Mouse (Mus musculus): ENCODE measurements around the gene Sik1.
"Not testable (repeated sequence)": the region's sequence is repeated elsewhere in the genome, so short reads cannot be mapped to it uniquely, and the experiment has no call there.

The Sik1 gene

DNA sequence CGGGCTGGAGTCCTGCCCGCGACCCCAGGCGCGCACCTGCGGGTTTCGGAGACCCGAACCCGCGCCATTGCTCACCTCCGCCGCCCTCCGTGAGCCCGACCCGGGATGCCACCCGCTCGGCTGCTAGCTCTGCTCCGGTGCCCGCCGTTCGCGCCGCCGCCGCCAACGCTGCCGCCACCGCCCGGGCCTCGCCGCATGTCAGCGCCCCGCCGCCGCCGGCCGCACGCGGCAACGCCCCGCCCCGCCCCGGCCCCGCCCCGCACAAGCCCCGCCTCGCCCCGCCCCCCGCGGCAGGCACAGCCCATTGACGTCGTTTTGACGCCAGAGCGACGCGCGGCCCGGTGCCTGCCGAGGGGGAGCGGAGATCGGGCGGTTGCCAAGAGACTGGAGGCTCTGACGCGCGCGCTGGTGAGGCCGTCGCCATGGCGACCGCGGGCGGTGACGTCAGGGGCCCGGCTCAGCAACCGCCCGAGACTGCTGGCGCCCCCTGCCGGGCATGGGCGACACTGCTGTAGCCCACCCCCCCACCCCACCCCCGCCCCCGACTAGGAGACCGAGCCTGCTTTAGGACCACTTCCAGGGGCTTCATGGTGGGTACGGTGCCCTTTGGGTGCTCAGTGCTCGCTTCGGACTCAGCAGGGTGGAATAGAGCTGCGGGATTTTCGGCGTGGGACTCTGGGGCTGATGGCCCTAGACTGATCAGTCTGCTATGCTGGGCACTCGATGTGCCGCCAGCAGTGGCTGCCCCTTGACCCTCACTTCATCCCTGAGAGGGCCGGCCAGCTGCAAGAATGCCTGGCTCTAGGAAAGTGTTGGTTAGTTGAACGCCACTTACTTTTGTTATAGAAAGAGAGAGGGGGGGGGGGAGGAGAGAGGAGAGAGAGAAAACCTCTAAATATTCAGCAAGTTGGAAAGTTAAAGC is at the start of gene Sik1:
Gene Sik1, minus strand, starts transcription at position 208 of the 922 bp plus-strand sequence.
- DNase-seq (ENCODE audit: low read depth, low spot score), result peak; percentile 98

DNA sequence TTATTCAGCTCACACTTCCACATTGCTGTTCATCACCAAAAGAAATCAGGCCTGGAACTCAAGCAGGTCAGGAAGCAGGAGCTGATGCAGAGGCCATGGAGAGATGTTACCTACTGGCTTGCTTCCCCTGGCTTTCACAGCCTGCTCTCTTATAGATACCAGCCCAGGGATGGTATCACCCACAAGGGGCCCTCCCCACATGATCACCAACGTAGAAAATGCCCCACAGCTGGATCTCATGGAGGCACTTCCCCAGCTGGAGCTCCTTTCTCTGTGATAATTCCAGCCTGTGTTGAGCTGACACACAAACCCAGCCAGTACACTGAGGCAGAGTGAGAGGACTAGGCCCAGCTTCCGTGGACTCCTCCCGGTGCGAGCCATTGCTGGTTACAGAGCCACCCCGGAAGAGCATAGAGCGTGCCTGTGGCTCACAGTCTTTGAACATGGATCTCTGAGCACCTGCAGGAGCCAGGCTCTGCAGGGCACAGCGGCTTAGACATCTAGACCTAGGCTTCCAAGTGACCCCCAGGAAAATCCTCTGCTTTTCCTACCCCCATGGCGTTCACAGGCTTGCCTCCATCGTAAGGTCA is 49.7 kb upstream of the Sik1 start:
- DNase-seq (ENCODE audit: low read depth, low spot score), result no peak

DNA sequence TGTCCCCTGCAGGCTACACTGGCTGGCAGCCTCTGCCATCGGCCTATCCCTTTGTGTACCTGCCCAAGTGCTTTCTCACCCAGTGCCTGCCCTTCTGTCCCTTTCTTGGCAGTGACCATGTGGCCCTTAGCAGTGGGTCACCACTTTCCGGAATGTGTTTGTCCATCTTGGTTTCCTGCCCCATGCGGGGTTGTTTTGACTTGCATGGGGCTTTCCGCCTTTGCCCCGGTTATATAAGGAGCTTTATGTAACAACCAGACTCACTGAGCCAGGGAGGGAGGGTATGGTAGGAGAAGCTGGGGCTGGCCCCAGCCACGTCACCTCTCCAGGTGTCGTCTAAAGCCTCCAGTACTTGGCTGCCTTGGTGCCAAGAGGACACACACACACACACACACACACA is 48.4 kb upstream of the Sik1 start:
- DNase-seq (ENCODE audit: low read depth, low spot score), result no peak

DNA sequence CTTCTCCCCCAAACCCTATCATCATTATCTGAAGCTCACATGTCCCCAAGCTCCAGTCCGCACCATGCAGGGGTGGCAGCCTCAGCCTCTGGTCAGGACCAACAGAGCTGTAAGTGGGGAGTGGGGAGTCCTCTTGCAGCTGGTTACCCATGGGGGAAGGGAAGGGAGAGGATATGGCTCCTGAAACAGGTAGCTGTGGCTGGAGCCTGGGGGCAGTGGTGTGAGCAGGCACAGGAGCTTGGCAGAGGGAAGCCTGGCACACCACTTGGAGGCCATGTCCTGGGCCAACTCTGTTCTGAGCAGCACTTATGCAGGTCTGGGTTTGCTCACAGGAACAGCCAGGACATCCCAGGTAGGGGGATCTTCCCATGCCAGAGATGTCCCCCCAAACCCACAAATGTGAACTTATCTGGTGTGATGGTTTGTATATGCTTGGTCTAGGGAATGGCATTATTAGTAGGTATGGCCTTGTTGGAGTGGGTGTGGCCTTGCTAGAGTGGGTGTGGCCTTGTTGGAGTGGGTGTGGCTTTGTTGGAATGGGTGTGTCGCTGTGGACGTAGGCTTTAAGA is 47.1 kb upstream of the Sik1 start:
- no peak for DNase-seq (ENCODE audit: low read depth, low spot score)

DNA sequence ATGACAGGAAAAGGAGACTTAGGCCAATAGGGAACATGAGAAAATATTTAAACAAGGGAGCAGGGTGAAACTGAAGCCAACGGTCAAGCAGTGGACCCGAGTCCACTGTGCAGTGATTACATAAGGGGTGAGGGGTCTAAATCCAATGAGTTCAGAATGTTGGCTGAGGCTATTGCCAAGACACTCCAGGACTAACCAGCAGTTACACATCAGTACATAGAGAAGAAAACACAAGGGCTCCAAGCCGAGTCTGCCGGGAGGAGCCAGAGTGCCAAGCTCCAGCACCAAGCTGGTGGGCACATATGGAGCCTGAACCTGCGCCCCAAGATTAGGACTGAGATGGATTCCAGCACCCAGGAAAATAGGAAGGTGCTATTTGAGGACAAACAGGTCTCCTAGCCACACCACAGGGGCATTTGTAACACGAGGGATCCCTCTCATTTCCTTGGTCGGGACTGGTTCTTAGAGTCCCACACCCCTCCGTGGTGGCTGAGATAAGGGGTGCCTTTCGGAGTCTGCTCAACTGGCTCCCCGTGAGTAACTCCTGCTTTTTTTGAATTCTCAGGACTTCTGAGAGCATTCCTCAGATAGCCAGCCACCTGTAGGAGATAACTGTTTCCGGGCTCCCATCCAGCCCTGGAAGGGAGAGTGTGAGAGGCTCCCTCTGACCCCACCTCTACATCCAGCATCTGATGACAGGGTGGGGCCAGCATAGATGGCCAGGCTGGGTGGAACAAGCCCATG is 46.0 kb upstream of the Sik1 start:
- no peak for DNase-seq (ENCODE audit: low read depth, low spot score)

DNA sequence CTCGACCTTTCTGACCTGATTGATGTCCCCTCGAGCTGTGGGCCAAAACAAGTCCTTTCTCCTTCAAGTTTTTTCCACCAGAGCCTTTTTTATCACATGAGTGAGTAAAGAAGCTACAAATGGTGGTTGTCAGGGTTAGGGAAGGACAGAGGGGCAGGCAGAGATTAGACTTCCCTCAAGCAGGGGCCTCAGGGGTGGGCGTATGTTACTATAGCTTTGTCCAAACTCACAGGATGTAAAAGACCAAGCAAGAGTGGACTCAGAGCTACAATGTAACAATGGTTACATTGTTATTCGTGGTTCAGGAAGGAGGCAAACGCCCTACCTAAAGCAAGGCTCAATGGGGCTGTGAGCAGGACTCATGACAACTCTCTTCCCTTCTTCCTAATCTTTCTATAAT is 43.3 kb upstream of the Sik1 start:
- no peak for DNase-seq (ENCODE audit: low read depth, low spot score)

DNA sequence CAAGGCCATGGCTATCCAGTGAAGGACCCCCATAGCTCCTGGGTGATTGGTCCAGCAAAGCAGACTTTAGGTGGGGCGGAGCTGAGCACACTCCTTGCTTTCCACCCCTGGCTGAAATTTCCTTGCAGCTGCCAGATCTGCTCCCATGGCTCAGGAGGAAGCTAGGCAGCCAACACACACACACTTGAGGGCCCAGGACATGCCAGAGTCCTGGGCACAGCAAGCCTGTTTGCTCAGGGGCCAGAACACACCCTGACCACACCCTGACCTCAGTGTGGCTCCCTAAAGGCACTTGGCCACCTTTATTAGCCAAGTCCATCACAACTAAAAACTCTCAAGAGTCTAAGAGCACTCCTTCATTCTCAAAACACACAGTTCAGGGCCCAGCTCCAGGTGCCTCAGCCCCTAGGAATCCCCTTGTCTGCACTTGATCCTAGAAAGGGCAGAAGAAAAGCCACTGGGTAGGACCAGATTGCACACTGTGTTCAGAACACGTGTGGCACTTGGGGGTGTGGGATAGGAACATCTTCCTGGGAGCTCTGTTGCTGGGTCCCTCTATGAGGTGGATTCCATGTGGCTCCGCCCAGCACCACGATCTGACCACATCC is 41.7 kb upstream of the Sik1 start:
- DNase-seq (ENCODE audit: low read depth, low spot score), result no peak

DNA sequence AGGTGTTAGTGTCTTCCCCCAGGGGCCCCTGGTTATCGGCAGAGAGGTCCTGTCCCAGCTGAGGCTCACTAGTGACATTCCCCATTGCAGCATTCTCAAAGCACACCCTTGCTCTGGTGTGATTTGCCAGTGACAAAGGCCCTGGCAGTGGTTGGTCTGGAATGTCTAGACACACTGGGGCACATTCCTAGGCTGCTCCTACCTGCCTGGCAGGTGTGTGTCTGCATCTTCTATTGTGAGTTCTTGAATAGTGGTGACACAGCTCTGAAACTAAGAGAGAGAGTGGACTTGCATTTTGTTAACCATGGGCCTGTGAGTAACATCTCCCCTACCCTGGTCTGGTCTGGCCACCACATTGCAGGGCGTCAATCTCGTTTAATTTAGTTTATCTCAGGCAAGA is 41.1 kb upstream of the Sik1 start:
- no peak for DNase-seq (ENCODE audit: low read depth, low spot score)

DNA sequence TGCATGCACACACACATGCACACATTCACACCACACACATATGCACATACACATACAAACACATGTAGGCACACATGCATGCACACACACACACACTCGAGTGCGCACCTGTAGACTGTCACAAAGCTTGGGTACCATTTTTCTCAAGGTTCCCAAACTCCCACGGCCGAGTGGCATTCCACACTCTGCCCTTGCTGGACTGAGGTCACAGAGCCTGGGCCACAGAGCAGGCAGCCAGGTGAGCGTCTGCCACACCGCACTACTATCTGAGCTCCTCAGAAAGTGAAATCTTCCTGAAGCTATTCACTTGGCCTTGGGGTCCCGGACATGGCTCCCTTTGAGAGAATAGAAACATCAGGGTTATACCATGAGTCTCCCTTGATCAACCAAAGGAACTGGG is 40.7 kb upstream of the Sik1 start:
- DNase-seq (ENCODE audit: low read depth, low spot score), result no peak

DNA sequence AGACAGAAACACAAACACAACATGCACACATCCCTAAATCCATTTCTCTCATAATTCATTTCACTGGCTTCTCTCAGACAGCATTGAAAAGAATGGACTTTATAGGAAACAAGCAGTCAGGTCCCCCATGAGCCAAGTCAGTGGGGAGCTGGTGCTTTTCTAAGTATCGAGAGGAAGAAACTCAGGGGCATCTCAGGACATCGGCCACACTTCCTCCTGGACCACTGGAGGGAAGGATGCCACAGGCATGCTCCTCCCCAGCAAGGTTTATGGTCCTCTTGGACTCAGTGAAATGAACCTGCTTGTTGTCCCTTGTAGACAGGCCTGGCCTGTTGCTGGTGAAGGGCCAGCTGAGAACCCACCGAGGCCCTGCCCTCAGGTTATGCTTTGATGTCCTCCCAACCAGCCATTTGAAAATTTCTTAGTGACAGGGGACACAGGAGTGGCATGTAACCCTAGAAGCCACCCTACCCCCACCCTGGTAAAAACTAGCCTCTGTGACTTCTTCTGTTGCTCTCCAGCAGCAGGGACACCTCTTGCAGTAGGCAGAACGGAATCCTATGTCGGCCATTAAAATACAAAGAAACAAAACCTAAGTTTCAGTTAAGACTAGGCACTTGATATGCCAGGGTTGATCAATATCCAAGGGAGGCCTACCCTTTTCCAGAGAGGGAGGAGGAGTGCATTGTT is 37.9 kb upstream of the Sik1 start:
- no peak for DNase-seq (ENCODE audit: low read depth, low spot score)

DNA sequence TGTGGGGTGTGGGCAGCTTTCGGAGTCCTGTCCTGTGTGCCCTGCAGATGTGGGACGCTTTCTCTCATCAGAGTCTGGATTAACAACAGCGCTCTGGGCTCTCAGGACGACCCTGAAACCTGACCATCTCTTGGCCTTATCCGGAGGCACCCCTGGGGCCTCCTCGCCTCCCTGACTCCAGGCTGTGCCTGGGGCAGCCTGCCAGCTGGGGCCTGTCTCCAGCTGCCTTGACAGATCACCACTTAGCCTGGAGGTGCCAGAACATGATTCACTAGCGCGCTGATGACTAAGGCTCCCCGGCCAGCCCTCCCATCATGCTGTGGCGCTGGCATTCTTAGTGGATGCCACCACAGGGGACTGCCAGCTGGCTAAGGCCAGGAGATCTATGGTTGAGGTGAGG is 37.1 kb upstream of the Sik1 start:
- DNase-seq (ENCODE audit: low read depth, low spot score), result peak; percentile 88

DNA sequence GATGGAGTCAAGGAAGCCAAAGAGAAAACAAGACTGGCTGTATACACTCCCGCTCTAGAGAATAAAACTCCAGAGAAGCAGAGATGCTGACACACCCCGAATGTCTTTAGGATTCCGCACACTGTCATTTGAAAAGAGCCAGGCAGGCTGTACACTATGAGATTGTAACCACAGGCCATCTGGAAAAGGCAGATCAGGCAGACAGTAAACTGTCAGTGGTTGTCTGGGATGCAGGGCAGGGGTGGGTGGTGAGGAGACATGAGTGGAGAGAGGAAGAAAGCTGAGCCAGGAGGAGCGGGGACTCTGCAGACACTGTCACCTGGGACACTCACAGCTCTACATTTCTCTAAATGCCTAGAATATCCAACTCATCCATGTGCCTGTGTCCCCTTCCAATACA is 36.3 kb upstream of the Sik1 start:
- DNase-seq (ENCODE audit: low read depth, low spot score), result peak; percentile 69

DNA sequence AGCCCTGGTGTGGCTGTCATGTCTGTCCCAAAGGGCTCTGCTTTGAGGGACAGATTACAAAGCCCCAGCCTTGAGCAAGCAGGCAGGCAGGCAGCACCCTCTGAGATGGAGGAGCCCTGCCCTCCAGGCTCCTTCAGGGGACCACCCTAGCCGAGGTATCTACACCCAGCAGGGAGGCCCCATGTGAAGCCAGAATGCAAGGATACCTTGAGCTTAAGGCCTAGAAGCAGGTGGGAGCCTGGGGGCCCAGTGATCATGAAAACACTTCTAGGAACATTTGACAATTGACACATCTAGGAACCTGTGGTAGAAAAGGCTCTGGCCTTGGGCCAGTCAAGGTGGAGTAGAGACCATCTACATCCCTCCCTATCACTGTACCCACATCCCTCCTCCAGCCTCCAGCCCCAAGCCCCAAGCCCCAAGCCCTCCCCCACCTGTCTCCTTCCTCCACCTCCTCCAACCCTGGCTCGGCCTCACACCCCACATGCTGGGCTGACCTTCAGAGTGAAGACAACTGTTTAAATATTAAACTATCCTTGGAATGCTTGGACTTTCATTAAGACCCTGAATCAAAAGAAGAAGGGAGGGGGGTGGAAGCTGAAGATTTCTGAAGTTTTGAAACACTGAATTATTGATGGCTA is 34.8 kb upstream of the Sik1 start:
- no peak for DNase-seq (ENCODE audit: low read depth, low spot score)

DNA sequence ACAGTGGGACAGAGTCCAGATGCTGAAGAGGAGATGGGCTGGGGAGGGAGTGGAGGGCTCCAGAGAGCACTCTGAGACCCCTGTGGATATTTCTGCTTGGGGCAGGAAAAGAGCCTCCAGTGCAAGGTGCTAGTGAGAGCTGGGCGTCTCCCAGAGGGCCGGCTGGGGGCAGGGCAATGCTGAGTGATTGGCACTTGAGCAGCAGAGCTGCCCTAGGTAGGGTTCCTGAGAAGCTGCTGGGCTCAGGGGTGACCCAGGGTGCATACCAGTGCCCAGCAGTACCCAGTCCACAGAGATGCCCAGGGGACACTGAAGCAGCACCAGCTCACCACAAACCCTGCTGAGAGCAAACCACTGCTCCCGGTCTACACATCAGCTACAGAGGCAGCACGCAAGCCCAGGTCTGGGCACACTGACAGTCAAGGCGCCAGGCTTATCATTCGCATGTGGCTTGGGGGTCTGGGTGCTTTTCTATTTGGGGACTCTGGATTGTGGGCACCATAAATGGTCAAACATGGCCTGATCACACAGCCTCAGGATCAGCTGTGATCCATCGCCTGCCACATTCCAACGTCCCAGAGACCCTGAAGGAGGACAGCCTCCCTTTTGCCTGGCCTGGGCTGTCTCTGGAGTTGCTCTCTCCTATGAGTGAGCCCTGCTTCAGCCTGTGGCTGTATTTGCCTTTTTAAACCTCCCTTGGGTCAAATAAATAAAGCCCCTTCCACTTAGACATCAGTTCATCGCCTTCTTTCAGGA is 34.0 kb upstream of the Sik1 start:
- DNase-seq (ENCODE audit: low read depth, low spot score), result no peak

DNA sequence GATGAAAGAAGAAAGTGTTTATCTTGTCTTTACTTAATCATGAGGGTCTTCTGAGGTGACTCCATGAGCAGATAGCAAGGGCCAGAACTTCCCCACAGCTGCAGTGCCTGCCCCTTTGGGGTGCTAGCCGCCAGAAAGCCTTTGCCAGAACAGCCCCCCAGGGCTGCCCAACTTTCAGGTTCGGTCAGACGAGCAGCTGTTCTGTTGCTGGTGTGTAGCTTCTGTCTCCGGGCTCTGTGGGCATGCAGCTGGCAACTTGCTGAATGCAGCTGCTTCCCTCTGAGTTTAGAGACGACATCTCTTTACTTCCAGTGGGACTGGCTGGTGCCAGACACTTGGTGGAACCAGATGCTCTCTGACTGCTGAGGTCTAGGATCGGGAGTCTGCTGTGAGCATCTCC is 32.9 kb upstream of the Sik1 start:
- DNase-seq (ENCODE audit: low read depth, low spot score), result no peak

DNA sequence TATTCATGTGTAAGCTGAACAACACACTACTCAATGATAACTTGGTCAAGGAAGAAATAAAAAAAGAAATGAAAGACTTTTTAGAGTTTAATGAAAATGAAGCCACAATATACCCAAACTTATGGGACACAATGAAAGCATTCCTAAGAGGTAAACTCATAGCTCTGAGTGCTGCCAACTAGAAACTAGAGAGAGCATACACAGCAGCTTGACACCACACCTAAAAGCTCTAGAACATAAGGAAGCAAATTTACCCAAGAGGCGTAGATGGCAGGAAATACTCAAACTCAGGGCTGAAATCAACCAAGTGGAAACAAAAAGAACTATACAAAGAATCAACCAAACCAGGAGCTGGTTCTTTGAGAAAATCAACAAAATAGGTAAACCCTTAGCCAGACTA is 29.1 kb upstream of the Sik1 start:
- not testable (repeated sequence) for DNase-seq (ENCODE audit: low read depth, low spot score)

DNA sequence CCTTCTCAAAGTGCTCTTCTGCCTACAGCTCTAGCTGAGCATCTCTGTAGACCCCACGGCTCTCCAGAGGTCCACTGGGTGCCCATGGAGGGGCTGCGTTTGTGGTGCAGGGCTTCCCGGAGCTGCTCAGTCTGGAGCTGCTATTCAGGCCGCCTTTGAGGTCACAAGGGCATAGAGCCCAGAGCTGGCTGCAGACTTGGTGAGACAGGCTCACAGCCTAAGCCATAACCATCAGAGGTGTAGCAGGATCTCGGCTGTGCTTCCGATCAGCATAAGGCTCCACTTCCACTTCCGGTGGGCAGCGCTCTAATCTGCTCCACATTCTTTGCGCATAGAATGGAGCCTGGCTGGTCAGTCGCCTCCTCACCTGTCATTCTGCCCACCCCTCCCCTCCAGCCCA is 23.8 kb upstream of the Sik1 start:
- DNase-seq (ENCODE audit: low read depth, low spot score), result no peak

DNA sequence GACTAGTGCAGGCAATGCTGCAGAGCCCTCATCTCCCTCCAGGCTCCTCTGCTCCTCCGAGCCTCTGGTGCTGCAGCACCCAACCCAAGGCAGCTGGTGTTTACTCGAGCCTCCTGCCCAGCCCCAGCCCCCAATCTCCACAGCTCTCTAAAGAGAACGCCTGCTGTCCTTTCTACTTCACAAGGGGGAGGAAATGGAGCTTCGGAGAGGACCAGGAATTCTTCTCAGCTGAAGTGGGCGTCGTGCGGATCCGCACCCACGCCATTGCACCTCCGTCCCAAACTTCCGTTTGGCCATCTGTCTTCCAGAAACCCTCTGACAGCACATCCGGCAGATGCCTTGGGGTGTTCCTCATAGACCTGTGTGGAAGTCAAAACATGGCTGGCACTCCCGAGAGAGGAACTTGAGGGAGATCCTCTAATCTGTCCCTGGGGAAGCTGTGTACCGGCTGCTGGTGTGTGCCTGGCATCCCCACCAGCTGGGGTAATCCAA is 22.1 kb upstream of the Sik1 start:
- DNase-seq (ENCODE audit: low read depth, low spot score), result peak; percentile 88

DNA sequence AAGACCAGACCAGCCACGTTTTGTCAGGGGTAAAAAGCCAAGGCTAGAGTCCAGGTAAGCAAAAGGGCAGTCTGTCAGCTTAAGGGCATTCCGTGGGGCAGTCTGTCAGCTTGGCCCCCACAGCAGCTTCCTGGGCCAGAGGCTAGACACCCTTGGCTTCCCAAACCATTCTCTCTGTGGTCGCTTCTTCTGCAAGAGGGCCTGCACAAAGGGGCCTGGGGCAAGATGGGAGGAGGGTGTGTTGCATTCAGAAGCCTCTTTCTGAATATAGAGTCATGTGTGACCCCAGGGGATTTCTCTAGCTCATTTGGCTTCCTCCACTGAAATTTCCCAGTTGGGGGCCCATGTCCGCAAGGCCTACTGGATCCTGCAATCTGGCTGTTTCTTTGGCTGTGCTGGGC is 21.6 kb upstream of the Sik1 start:
- DNase-seq (ENCODE audit: low read depth, low spot score), result no peak

DNA sequence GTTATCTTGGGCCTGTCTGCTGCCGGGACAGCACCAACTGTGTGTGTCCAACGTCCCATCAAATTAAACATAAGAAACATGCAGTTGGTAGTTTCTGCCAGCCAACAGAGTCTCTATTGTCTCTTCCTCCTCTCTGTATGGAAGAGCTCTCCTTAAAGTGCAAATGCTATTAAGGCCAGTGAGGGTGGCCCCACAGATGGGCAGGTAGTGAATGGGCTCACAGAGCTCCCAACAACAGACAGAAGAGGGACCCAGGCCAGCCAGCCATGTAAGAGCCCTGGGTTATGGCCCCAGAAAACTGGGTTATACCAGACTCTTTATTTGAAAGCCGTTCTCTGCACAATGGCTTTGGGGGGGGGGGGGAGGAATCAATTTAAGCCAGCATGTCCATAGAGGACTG is 21.2 kb upstream of the Sik1 start:
- DNase-seq (ENCODE audit: low read depth, low spot score), result no peak
